Mouse (Mus musculus): Measurements from ENCODE around the gene Rimkla.
A peak's percentile ranks its signal among the peaks of the same experiment; 100 is the strongest.
"Not testable (repeated sequence)": the region's sequence is repeated elsewhere in the genome, so short reads cannot be mapped to it uniquely, and the experiment has no call there.

Rimkla gene

DNA sequence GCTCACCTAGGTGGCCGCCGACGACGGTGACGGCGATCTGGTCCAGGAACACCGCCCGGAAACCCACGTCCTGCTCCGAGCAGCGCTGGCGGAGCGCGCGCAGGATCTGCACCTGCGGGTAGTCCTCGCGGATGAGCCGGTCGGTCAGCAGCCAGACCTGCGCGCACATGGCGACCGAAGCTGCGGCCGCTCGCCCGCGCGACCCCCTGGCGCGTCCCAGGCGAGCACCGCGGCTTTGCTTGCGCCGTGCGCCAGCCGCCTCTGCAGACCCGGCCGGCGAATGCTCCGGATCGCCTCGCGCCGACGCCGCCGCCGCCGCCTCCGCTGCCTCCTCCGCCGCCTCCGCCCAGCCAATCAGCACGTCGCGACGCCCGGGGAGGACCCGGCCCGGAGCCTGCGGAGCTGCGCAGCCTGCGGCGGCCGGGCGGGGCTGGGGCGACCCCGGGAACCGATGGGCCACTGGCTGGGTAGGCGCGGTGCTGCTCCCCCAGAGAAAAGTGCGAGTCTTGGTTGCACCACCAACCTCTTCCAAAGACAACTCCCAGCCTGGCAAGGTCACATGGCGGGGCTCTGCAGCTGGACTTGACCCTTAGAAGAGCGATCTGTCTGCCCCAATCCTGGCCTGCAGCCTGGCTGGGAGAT is at the start of gene Rimkla:
Gene Rimkla, minus strand, starts transcription at position 338 of the 642 bp plus-strand sequence.
- DNase-seq (ENCODE audit: low spot score in 2 of 2): peak; percentile 14 to 64

DNA sequence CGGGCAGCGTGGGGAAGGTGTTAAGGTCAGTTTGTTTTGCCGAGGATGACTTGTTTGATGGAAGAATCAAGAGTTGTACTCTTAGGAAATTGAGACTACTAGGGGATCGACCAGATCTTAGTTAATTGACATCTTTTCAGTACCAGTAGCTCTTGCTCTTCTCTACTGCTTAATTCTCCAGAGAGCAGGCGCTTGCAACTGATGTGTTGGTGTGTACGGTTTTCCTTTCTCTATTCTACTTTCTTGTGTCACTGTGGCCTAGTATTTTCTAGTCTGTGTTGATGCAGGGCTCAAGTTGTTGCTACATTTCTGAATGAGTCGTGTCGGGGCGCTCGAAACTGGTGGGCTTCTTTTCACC is 48.1 kb upstream of the Rimkla start:
- no peak for DNase-seq (ENCODE audit: low spot score in 2 of 2)

DNA sequence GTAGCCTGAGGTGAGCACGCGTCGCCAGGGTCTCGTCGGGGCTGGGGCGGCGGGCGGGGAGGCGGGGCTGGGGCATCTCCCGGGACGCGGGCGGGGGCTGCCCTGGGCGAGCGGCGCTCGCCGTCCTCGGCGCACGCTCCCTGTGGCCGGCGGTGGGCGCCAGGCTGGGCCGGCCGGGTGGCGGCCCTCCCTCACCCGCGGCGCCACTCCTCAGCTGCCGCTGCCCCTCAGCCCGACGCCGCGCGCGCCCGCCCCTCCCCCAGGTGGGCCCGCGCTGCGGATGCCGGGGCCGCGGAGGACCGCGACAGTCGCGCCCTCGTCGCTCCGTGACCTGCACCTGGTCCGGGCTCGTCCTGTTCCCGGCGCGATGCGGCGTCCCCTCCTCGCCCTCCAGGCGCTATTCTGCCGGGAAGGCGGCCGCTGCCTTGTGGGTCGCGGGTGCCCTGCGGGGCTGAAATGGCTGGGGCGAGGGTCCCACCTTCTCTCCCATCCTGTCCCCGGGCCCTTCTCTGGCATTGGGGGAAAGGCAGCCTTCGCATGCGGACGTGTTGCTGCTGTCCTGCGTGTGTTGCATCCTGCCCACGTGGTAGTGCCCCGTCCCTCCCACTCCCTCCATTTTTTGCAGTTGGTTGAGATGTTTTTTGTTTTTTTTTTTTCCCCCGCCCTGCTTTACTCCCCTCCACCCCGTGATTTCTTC is 47.6 kb upstream of the Rimkla start:
- DNase-seq (ENCODE audit: low spot score in 2 of 2): peak; percentile 43 to 76

DNA sequence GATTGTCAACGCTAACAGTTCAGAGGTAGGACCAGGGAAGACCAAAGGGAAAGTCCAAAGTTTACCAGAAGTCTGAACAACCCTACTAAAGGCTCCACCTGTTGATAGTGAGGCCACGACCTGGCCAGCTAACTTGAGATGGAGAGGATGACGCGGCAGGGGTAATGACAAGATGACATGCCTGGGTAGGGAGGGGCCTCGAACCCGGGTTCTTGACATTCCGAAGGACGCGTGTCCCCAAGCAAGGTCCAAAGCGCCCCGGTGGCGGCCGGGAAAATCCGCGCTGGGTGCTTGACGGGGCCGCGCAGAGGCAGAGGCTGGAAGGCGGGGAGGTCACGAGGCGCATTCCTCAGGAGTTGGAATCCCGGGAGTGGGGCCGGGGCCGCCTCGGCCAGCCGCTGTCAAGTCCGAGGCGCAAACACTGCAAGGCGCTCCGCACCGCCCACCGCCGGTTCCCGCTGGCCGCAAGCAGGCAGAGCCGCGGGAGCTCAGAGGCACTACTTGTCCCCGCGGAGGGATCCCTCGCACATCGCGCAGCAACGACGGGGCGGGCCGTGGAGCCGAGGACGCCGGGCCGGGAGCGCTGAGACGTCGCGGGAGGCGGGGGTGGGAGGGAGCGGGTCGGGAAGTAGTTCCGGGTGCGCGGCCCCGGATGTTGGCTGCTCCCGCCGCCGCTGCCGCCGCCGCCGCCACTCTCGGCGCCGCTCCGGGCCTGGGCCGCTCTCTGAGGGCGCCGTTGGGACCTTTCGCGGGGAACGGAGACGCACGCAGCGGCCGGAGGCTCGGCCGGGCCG is 46.8 kb upstream of the Rimkla start, which contains the start of gene Frg2f1:
Gene Frg2f1, minus strand, starts transcription at position 499 of the 794 bp plus-strand sequence.
- peak; percentile 90 to 96 for DNase-seq (ENCODE audit: low spot score in 2 of 2)

DNA sequence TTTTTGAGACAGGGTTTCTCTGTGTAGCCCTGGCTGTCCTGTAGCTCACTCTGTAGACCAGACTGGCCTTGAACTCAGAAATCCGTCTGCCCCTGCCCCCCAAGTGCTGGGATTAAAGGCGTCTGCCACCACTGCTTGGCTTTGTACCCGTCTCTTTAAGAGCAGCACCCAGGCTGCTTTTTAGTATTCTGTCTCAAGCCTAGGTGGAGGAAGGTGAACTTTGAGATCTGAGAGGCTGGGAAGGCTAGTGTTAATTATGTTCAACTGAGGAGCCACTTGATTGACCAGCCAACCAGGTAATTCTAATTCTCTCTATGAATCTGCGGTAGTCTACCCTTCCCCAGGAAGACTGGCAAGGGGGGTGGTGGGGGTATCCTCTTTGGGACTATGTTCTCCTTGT is 45.0 kb upstream of the Rimkla start:
- no peak for DNase-seq (ENCODE audit: low spot score in 2 of 2)

DNA sequence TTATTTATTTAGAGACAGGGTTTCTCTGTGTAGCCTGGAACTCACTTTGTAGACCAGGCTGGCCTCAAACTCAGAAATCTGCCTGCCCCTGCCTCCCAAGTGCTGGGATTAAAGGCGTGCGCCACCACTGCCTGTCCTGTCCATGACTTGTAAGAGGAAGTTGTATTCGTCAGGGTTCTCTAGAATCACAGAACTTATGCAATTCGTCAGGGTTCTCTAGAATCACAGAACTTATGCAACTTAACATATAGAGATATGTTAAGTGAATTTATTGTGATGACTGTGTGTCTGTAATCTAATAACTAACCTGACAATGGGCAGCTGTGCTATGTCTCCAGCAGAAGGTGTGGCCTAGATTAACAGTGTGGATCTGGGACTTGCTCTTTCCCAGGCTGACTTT is 44.2 kb upstream of the Rimkla start, which contains the start of gene Foxj3:
Gene Foxj3, plus strand, starts transcription at position 390 of the 400 bp plus-strand sequence.
- not testable (repeated sequence) for DNase-seq (ENCODE audit: low spot score in 2 of 2)

DNA sequence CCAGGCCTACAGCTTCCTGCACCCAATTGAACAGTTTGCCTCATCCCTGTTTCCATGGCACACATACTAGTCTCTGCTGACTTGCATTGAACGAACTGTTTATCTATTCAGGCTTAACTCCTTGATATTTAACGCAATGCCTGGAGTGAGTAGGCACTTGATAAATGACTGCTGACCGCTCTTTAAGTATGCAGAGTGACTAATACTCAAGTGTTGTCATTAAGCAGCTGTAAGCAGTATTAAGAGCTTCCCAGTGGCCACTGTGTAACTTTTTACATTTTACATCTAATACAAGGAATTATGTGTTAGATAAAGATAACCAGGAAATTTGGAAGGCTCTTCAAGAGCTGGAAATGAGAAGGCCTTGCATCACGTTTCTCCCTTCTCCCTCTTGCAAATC is 42.7 kb upstream of the Rimkla start:
- peak in 1 of 2 experiments; percentile 15 for DNase-seq (ENCODE audit: low spot score in 2 of 2)

DNA sequence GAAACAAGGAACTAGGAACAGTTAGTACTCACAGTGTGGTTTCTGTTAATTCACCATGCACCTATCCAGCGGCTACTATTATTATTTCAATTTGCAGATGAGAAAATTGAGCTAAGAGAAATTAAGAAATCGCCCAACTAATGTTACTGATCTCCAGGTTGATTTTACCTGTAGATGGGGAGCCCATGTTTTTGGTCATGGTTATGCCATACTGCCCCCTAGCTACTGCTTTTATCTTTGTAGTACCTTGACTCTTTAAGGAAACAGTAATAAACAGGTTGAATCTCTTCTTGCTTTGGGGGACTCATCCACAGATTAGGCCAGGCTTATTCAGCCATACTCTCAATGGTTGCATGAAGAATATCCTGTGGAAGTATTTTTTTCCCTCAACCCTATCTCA is 39.4 kb upstream of the Rimkla start:
- DNase-seq (ENCODE audit: low spot score in 2 of 2): no peak

DNA sequence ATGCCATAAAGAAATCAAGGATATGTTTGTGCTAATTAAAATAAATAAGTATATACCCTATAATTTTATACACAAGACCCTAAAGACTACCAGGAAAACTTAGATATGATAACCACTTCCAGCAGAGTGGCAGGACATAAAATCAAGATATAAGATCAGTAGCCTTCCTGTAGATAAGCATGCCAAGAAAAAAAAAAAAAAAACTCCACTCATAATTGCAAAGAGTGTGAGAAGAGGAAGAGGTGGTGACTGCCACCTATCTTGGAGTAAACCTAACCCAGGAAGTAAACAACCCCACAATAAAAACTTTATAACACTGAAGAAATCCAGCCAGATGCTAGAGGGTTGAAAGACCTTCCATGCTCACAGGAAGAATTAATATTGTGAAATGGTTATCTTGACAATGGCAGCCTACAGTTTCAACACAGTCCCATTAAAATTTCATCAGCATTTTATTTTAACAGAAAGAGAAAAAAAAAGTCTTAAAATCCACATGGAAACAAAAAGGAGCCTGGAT is 34.0 kb upstream of the Rimkla start:
- DNase-seq (ENCODE audit: low spot score in 2 of 2): no peak

DNA sequence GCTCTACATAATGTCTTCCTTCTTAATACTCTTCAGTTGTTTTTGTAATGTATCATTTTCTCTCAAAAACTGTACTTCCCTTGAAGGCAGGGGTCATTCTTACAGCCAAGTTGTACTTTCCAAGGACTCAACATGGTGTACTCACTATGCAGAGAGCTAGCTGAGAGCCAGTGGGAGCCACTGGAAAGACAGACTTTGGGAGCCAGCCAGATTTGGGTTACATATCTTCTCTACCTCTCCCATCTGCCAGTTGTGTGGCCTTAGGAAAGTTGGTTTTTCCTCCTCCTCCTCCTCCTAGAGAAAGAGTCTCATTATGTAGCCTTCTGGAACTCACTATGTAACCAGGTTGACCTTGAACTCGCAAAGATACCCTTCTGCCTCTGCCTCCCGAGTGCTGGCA is 32.0 kb upstream of the Rimkla start:
- DNase-seq (ENCODE audit: low spot score in 2 of 2): no peak

DNA sequence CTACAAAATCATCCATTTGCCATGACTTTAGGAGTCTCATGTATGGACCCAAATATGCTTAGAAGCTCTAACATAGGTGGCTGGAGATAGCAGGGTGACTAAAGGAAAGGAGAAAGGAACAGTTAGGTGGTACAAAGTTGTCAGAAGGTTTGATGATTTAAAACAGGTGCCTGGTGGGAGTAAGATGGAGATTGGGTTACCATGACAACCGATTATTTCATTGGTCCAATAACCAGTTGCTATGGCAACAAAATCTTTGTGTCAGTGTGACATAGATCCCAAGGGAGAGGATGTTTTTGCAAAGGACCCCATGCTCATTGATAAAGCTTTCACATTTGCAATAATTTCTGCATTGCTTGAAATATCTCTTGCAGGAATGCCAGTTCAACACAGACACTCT is 31.6 kb upstream of the Rimkla start:
- DNase-seq (ENCODE audit: low spot score in 2 of 2): no peak

DNA sequence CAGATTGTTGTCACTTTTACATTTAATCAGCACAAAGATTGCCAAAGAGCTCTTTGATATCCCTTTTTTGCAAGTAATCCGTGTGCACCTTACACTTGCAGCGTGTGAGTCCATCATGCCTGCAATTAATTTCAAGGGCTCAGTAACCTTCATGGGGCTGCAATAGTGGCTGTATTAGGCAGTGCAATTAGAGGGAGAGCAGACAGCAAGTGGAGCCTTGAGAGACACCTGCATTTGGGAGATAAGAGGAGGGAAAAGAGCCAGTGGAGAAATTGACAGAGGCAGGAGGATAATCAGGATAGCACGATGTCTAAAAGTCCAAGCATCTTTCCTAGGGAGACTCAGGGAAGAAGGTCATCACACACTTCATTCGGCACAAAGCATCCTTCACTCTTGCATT is 31.1 kb upstream of the Rimkla start:
- DNase-seq (ENCODE audit: low spot score in 2 of 2): no peak

DNA sequence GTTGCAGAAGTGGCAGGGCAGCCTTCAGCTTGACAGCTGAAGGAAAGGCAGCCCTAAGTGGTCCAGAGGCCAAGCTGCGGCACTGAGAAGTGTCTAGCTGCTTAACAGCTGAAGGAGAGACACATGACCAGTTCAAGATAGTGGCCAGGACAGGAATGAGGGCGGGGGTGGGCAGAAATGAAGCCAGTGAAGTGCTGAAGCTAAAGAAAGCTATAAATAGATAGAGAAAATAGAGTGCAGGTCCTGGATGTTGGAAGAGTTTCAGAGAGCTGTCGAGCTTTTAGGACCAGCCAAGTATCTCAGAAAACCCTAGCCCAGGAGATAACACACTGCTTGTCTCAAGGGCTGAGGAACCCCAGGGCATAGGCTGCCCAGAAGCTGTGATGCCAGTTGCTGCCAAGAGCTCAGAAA is 20.3 kb upstream of the Rimkla start:
- no peak for DNase-seq (ENCODE audit: low spot score in 2 of 2)

DNA sequence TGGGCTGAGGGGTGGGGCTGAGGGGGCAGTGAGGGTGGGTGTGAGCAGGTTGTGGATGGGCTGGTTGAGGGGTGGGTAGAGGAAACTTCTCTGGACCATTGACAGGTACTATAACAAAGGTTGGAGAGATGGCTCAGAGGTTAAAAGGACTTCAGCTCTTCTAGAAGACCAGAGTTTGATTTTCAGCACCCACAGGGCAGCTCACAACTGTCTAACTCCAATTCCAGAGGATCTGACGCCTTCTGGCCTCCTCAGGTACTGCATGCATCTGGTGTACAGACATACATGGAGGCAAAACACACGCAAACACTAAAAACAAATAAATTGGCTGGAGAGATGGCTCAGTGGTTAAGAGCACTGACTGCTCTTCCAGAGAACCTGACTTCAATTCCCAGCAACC is 19.2 kb upstream of the Rimkla start:
- no peak for DNase-seq (ENCODE audit: low spot score in 2 of 2)

DNA sequence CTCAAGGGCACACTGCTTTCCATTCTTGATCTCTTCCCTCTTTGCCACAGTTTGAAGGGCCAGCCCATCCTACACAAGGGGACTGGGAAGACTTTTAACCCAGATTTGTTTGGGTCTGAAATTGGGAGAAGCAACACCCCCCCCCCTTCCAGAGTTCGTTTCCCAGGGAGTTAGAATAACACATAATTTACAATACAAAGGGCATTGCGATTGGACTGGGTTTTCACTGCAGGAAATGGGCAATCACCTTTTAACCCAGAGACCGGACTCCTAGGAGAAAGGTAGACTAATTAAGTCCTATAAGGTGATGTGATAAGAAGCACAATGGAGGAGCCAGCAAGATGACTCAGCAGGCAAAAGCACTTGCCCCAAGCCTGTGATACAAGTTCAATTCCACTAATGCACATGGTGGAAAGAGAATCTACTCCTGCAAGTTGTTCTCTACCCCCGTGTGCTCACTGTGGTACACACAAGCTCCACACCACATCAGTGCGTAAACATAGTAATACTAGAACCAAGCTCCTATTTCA is 6.0 kb upstream of the Rimkla start:
- no peak for DNase-seq (ENCODE audit: low spot score in 2 of 2)

DNA sequence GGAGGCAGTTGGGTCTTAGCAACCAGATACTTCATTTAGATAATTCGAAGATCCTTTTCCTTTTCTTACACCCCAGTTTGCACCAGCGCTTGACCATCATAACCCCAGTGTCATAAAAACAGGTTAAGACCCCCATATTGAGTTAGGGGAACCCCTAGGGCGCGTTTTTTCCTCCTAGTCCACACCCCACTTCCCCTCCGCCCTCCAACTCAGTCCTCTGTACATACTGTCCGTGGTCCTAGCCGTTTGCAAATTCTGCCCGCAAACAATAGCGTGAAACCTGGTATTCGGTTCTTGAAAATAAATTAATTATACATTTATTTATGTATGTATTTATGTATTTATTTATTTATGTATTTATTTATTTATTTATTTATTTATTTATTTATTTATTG is 502 bp upstream of the Rimkla start:
- no peak for DNase-seq (ENCODE audit: low spot score in 2 of 2)

DNA sequence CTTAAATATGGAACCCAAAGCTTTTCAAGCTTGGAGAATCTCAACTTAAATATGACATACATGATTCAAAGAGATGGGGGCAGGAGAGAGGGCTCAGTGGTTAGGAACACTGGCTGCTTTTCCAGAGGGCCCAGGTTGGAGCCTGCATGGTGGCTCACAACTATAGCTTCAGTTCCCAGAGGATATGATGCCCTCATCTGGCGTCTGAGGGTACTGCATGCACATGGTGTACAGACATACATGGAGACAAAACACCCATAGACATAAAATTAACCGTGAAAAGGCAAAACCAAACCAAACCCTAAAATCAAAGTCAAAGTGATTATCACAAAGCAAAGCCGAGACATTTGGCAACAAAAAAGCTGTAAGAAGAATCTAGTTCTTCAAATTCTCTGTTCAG is 1.6 kb downstream of the Rimkla start:
- DNase-seq (ENCODE audit: low spot score in 2 of 2): peak; percentile 18 to 69

DNA sequence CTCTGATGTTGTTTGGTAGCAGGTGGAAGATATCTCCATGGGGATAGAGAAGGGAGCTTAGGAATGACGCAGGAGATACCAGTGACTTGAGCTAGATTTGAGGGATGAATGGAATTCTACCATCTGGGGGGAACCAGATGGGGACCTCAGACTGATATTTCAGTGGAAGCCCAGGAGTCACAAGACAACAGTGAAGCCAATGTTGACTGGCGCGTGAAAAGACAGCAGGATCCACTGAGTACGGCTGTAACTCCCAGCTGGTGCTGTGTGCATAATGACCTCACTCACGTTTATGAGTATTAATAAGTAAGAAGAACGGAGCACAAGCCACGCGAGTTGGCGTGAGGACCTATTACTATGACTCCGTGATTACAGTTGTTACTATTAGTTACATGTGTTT is 2.8 kb downstream of the Rimkla start:
- DNase-seq (ENCODE audit: low spot score in 2 of 2): no peak

DNA sequence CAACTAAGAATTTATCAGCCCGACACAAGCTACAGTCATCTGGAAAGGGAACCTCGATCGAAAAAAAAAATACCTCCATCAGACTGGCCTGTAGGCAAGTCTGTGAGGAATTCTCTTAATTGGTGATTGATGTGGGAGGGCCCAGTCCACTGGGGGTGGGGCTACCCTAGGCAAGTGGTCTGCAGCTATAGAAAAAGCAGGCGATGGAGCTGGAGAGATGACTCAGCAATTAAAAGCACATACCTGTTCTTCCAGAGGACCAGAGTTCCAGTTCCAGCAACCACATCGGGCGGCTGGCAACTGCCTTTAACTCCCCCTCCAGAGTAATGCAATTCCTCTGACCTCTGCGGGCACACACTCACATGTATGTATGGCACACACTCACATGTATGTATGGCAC is 7.5 kb downstream of the Rimkla start:
- no peak for DNase-seq (ENCODE audit: low spot score in 2 of 2)

DNA sequence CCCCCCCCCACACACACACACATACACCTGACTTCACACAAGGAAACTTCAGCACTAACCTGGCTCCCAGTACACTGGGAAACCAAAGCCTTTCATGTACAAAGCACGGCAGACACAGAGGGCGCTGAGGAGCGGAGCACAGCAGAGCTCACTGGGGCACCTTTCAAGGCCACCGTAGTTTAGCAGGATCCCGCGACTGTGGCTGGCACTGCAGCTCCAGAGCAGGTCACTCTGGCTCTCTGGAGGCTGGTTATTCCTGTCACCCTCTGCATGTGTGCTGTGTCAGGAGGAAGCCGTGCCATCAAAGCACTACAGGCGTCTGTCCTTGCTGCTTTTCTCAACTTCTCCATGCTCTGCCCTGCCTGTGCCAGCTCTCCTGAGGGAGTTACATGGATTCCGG is 9.4 kb downstream of the Rimkla start:
- DNase-seq (ENCODE audit: low spot score in 2 of 2): no peak

DNA sequence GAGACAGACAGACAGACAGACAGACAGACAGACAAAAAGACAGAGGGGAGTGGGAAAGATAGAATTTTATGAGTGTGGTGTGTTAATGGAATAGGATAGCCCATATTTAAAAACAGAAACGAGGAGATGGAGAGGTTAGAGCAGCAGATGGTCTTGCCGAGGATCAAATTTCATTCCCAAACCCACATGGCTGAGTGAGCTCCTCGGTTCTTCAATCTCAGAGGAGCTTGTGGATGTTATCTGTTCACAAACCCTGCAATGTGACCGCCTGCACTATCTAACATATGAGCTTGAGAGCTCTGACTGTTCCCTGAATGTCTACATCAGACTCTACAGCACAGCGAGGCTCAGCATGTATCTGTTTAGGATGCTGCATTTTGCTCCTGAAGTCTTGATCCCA is 19.3 kb downstream of the Rimkla start:
- no peak for DNase-seq (ENCODE audit: low spot score in 2 of 2)

DNA sequence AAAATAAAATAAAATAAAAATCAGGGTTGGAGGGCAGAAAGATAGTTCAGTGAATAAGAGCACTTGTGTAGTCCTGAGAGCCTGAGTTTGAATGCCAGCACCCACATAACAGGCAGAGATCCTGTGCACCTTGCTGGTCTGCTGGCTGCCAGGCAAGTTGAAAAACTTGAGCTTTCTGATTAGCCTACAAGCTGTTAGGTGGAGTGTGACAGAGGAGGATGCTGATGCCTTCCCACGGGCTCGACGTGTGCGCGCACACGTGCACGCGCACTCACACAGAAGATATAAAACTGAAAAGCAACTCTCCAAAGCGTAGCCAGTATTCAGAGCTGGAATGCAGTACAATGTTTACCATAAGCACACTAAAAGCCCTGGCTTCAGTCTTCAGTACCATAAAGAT is 19.9 kb downstream of the Rimkla start:
- DNase-seq (ENCODE audit: low spot score in 2 of 2): no peak

Measured in spleen, postnatal 4 days (tissue).